Mouse (Mus musculus): ENCODE results near the gene Olfr1211.

The Olfr1211 gene

DNA sequence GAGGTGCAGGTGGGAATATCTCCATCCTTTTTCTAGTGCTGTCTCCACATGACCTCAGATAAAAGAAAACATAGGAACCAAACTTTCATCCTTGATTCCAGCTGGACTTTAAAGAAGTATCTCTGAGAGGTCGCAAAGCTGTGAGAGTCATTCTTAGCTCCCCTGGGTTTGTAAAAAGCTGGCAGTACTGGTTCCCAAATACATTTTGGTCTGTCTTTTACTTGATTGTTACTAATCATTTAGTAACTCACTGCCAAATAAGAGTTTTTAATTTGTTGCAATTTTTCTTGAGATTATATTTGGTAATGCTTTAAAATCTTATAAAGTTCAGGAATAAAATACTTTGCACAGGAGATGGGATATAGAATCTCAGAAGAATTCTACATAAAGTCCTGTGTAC, at the start of gene Olfr1211:
Gene Olfr1211, minus strand, starts transcription at position 101 of the 400 bp plus-strand sequence.
- in situ Hi-C loops (cut with MboI, MseI): no loop called here

- in situ Hi-C loops (cut with MboI, MseI): no loop called here
Observed at GRCm38 (mm10) chr2:88980181-88980580, 42.3 kb upstream of the Olfr1211 start, which contains the start of gene Gm13762. TSS of gene Gm13762 (minus strand) at chr2:88980281.

- in situ Hi-C loops (cut with MboI, MseI): no loop called here
Observed at GRCm38 (mm10) chr2:88953669-88954068, 15.8 kb upstream of the Olfr1211 start, which contains the start of gene Olfr1212. TSS of gene Olfr1212 (plus strand) at chr2:88953969.

- in situ Hi-C loops (cut with MboI, MseI): no loop called here
Observed at GRCm38 (mm10) chr2:88915057-88915456, 22.9 kb downstream of the Olfr1211 start, which contains the start of gene Olfr1209. TSS of gene Olfr1209 (minus strand) at chr2:88915157.

GRCm38 (mm10) chr2:88902211-88902610, 35.7 kb downstream of the Olfr1211 start, which contains the start of gene Olfr1208:
TSS of gene Olfr1208 (minus strand) at chr2:88902311.
- in situ Hi-C loops (cut with MboI, MseI): no loop called here

Measured in regulatory T cell (primary cell).